Mouse (Mus musculus): ENCODE results near the gene Ost4.
"Not testable (repeated sequence)": the region's sequence is repeated elsewhere in the genome, so short reads cannot be mapped to it uniquely, and the experiment has no call there.

DNA sequence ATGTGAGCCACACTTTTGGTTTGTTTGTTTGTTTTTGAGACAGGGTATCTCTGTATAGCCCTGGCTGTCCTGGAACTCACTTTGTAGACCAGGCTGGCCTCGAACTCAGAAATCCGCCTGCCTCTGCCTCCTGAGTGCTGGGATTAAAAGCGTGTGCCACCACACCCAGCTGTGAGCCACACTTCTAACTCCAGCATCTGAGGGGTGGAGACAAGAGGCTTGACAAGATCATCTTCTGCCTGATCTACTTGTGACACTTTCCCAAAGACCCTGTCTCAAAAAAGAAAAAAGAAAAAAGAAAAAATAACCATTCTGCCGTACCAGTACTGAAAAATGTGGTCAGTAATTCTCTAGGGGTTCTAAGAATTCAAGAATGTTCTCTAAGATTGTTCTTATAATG, 25.7 kb downstream of the Ost4 start:
- not testable (repeated sequence) for TF ChIP-seq CTCF, EP300 (IDR thresholded peaks at IDR 0.05; ENCODE audit: low read depth)
